Mouse (Mus musculus) activated CD4-positive, CD25-positive, alpha-beta regulatory T cell, adult 4 months (primary cell): ENCODE measurements around the gene Olfr661. TPM values are rescaled to one million over a fixed set of nuclear protein-coding genes. Genes with fewer than 3 reads are reported as not detected.

Experiments used
- ATAC-seq: one replicate; pipeline ENCODE4 v1.8.0; 2017
- polyA plus RNA-seq, 2 experiments: library from polyadenylated mRNA; unstranded; fragments of 100-300 nt; shearing (Covaris generic); gene quantifications; one replicate each; pipeline ENCODE4 v1.2.1; 2017

The Olfr661 gene
- polyA plus RNA-seq = not detected

DNA sequence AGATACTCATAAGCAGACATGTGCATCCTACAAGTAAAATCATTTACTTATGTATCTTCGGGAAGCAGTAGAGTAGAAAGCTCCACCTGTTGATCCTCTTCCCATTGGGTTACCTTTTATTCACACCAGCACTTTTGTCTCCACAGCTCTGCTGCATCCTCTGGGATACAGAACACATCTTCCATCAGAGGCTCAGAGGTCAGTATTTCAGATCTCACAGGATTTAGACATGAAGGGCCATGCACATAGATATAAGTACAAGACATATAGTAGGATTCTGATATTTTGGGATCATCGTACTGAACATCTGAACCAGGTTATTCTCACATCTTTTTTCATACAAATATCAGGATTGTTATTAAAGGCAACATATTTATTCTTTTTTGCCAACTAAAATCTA, at the start of gene Olfr661:
TSS of gene Olfr661 (plus strand) at position 301 of the 400 bp plus-strand sequence.
- no peak for ATAC-seq

DNA sequence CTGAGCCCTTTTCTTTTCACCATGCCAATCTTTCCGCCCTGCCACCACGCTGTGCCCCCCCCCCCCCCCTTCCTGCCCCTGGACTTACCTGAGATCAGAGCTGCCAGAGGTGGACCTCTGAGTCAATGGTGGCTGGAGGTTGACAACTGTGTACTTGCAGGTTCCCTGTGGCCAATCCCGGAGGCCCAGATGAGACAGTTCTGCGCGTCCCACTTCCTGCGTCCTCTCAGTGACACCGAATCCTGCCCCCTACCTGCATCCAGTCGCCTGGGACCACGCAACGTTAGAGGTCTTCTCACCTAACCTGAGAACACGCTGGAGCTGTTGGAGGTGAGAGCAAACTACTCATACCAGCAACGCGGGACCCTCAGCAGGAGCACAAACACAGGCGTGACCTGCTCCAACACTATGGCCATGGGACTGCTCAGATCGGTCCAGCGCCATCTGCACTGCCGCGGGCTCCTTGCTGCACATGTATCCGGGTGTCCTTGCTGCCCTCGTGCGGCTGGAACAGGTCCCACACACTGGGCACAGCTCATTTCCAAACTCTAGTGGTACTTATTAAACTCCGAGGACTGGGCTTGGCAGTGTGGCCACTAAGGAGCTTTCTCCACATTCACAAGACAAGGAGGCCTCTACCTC, 39.3 kb upstream of the Olfr661 start, which contains the start of gene Olfr658:
TSS of gene Olfr658 (minus strand) at position 465 of the 642 bp plus-strand sequence.
- peak; percentile 84 for ATAC-seq

DNA sequence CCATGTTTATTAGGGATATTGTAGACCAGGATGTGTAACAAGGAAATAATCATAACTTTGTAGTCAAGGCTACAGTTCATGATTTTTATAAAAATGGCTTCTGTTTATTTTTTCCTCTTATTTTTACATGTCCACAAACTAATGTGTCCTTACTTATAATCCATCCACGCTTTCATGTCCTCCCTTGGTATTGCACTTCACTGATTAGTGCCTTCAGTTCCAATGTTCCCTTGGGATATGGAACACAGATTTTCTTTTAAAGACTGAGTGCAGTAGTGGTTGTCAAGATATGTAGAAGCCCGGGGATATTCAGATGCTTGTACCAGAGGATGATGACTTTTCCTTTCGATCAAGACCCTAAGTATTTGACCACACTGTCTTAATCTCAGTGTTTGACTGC, 19.8 kb upstream of the Olfr661 start, which contains the start of gene Olfr659:
TSS of gene Olfr659 (plus strand) at position 301 of the 400 bp plus-strand sequence.
- no peak for ATAC-seq

Other genes with a start within 250 kb of the Olfr661 start
- 10 to 100 TPM; 77.9 to 80.9 TPM for gene Trim30a, start 221.3 kb upstream of the Olfr661 start, polyA plus RNA-seq
- 10 to 100 TPM; 27.0 to 33.5 TPM for gene Trim30d, start 178.7 kb upstream of the Olfr661 start, polyA plus RNA-seq
- not detected for gene Olfr651, start 136.4 kb upstream of the Olfr661 start, polyA plus RNA-seq
- under 1 TPM in 1 of 2 experiments, not detected in 1; 0.44 TPM for gene Olfr652, start 125.6 kb upstream of the Olfr661 start, polyA plus RNA-seq
- gene Olfr653, start 109.2 kb upstream of the Olfr661 start, polyA plus RNA-seq = not detected
- gene Olfr654, start 99.5 kb upstream of the Olfr661 start, polyA plus RNA-seq = under 1 TPM in 1 of 2 experiments, not detected in 1; 0.30 TPM
- gene Olfr655, start 84.7 kb upstream of the Olfr661 start, polyA plus RNA-seq = not detected
- not detected for gene Olfr656, start 72.5 kb upstream of the Olfr661 start, polyA plus RNA-seq
- not detected for gene Olfr657, start 61.7 kb upstream of the Olfr661 start, polyA plus RNA-seq
- under 1 TPM in 1 of 2 experiments, not detected in 1; 0.19 TPM for gene Olfr658, start 39.2 kb upstream of the Olfr661 start, polyA plus RNA-seq
- not detected for gene Olfr659, start 19.7 kb upstream of the Olfr661 start, polyA plus RNA-seq
- gene Usp17le, start 91.0 kb downstream of the Olfr661 start, polyA plus RNA-seq = not detected
- gene Usp17lb, start 156.1 kb downstream of the Olfr661 start, polyA plus RNA-seq = not detected
- not detected for gene Usp17la, start 170.5 kb downstream of the Olfr661 start, polyA plus RNA-seq
- gene Olfr665, start 191.5 kb downstream of the Olfr661 start, polyA plus RNA-seq = not detected
- gene Olfr666, start 209.5 kb downstream of the Olfr661 start, polyA plus RNA-seq = not detected
- not detected for gene Olfr667, start 235.0 kb downstream of the Olfr661 start, polyA plus RNA-seq
- gene Olfr668, start 241.6 kb downstream of the Olfr661 start, polyA plus RNA-seq = not detected
- not detected for gene Olfr669, start 247.7 kb downstream of the Olfr661 start, polyA plus RNA-seq